In the genomic region with DNA sequence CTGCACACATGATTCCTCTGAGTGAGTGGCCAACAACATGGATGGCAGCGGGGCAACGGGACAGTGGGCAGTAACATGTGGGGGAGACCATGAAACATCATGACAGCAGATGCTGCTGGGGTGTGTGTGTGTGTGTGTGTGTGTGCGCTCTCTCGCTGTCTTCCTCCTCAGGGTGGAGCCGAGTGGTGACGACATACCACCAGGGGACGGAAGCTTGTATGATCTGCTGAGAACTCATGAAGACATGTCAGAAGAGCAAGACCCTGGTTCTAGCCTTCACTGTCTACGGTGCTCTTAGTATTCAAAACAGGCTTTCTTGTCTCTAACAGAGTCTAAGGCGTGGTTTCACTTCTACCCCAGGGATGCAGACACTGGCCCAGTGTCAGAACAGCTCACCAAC, we compare ENCODE assay signal across 12 mouse cellular contexts.
DNase-seq lines count a peak whose midpoint lies in the region; ATAC-seq and TF ChIP-seq lines count a peak whose summit lies in the region.
"Had no signal": no experiment of that assay in that cellular context is flagged by ENCODE, and none has a peak within 500 bp of the region (broad histone marks: within the 10 kb centered on the region; RNA-seq: fewer than 3 reads in every experiment).

No protein-coding gene starts in this region.

- peak overlapping the region; percentile 18; the same call in 1 of the 2 replicates for H3K9ac ChIP-seq in CH12.LX (ENCODE audit: insufficient read depth, low read depth)
- H3K9ac ChIP-seq in liver, embryonic 15.5 days: no peak overlapping the region
- H3K9ac ChIP-seq in forebrain, embryonic 15.5 days (replicated peaks): no peak overlapping the region
- H3K9ac ChIP-seq in forebrain, embryonic 16.5 days (replicated peaks; ENCODE audit: low read depth, low read length): no peak overlapping the region
- H3K9ac ChIP-seq: kidney, embryonic 15.5 days had no signal

- DNase-seq in A20 (ENCODE audit: low read depth, low spot score): peak; percentile 80
- peak; percentile 79 for DNase-seq in CH12.LX (ENCODE audit: extremely low read depth)
- no peak for DNase-seq in embryo, embryonic 10 days (ENCODE audit: low spot score)
- no peak for DNase-seq in urinary bladder, postnatal 36 days (ENCODE audit: low spot score in 2 of 2)
- DNase-seq: embryo, embryonic 11 days; retina, postnatal 1 day had no signal

- peaks cover 10 to 68% of the 10 kb centered on the region in 2 experiments for H3K4me1 ChIP-seq in CH12.LX (ENCODE audit: control insufficient read depth in 1 of 2, insufficient read depth in 2 of 2)
- H3K4me1 ChIP-seq in liver, embryonic 15.5 days (replicated peaks): peaks cover 43% of the 10 kb centered on the region
- peaks cover 17% of the 10 kb centered on the region for H3K4me1 ChIP-seq in small intestine, adult 2 months (ENCODE audit: control insufficient read depth, insufficient read depth, insufficient read length, low read length)
- H3K4me1 ChIP-seq in forebrain, embryonic 15.5 days: 0 out of 2 replicates have a peak, but pooled peaks cover 3% of the 10 kb centered on the region
- H3K4me1 ChIP-seq in forebrain, embryonic 16.5 days (replicated peaks; ENCODE audit: control insufficient read depth, insufficient read depth, low read length): no peaks in the 10 kb centered on the region

- no peaks in the 10 kb centered on the region for H3K9me3 ChIP-seq in CH12.LX (replicated peaks; ENCODE audit: low read length)
- no peaks in the 10 kb centered on the region for H3K9me3 ChIP-seq in liver, embryonic 15.5 days (replicated peaks)
- no peaks in the 10 kb centered on the region for H3K9me3 ChIP-seq in forebrain, embryonic 15.5 days
- H3K9me3 ChIP-seq in forebrain, embryonic 16.5 days (ENCODE audit: control insufficient read depth, low read length): no peaks in the 10 kb centered on the region
- H3K9me3 ChIP-seq: kidney, embryonic 15.5 days had no signal

- no peak for TF ChIP-seq RAD21 in CH12.LX (IDR thresholded peaks at IDR 0.05; ENCODE audit: low read depth, low read length)

- H3K36me3 ChIP-seq in CH12.LX (replicated peaks in 1 of 2; ENCODE audit: control insufficient read depth in 1 of 2, insufficient read depth in 1 of 2, low read length in 1 of 2): peaks cover 0 to 39% of the 10 kb centered on the region in 2 experiments
- 0 out of 2 replicates have a peak, but pooled peaks cover 3% of the 10 kb centered on the region for H3K36me3 ChIP-seq in liver, embryonic 15.5 days (replicated peaks)
- H3K36me3 ChIP-seq in small intestine, adult 2 months (ENCODE audit: control insufficient read depth, insufficient read depth, low read length): no peaks in the 10 kb centered on the region
- 0 out of 2 replicates have a peak, but pooled peaks cover 5% of the 10 kb centered on the region for H3K36me3 ChIP-seq in forebrain, embryonic 15.5 days
- no peaks in the 10 kb centered on the region; the same call in 1 of the 2 replicates for H3K36me3 ChIP-seq in forebrain, embryonic 16.5 days (ENCODE audit: control insufficient read depth, insufficient read depth)

- TF ChIP-seq EP300 in CH12.LX (IDR thresholded peaks at IDR 0.05; ENCODE audit: low read length): no peak

- H3K4me3 ChIP-seq in CH12.LX (replicated peaks in 1 of 3; ENCODE audit: low read depth in 2 of 3, low read length in 2 of 3, poor library complexity in 1 of 3): peak overlapping the region; percentile 49 to 60 (median 54)
- peak overlapping the region; percentile 43 for H3K4me3 ChIP-seq in liver, embryonic 15.5 days (replicated peaks)
- peak overlapping the region; percentile 55 for H3K4me3 ChIP-seq in small intestine, adult 2 months (ENCODE audit: low read depth, low read length)
- H3K4me3 ChIP-seq in forebrain, embryonic 15.5 days: no peak overlapping the region
- no peak overlapping the region for H3K4me3 ChIP-seq in forebrain, embryonic 16.5 days (replicated peaks; ENCODE audit: low read length)
- H3K4me3 ChIP-seq: kidney, embryonic 15.5 days had no signal

- H3K4me2 ChIP-seq in CH12.LX (ENCODE audit: insufficient read depth, low read depth, poor library complexity, severe bottlenecking): peak overlapping the region; percentile 48
- peak overlapping the region; percentile 34 for H3K4me2 ChIP-seq in liver, embryonic 15.5 days
- no peak overlapping the region for H3K4me2 ChIP-seq in forebrain, embryonic 15.5 days (replicated peaks)
- H3K4me2 ChIP-seq in forebrain, embryonic 16.5 days (ENCODE audit: low read length): no peak overlapping the region
- H3K4me2 ChIP-seq: kidney, embryonic 15.5 days had no signal

- H3K79me2 ChIP-seq in CH12.LX (replicated peaks; ENCODE audit: control insufficient read depth, extremely low read depth, insufficient read depth, poor library complexity, severe bottlenecking): no peaks in the 10 kb centered on the region

- in situ Hi-C loops in CH12.LX (cut with MboI; ENCODE audit: low pct_ligation_motif_present, low pct_unique_long_range_greater_than_20kb, low sequenced_read_pairs): no loop called here

- peak; percentile 49 for TF ChIP-seq POLR2A in CH12.LX (IDR thresholded peaks at IDR 0.05; ENCODE audit: low read depth, low read length)
- TF ChIP-seq POLR2A in small intestine, adult 2 months (IDR thresholded peaks at IDR 0.05; ENCODE audit: low read depth, low read length): no peak

- no peaks in the 10 kb centered on the region for H3K27me3 ChIP-seq in CH12.LX (replicated peaks)
- peaks cover 23% of the 10 kb centered on the region for H3K27me3 ChIP-seq in liver, embryonic 15.5 days
- H3K27me3 ChIP-seq in small intestine, adult 2 months (ENCODE audit: control insufficient read depth, insufficient read depth, low read length): no peaks in the 10 kb centered on the region
- H3K27me3 ChIP-seq in forebrain, embryonic 15.5 days: no peaks in the 10 kb centered on the region
- no peaks in the 10 kb centered on the region for H3K27me3 ChIP-seq in forebrain, embryonic 16.5 days (replicated peaks; ENCODE audit: control insufficient read depth, insufficient read depth, low read length)
- H3K27me3 ChIP-seq: kidney, embryonic 15.5 days had no signal

- TF ChIP-seq CTCF in CH12.LX (conservative IDR thresholded peaks at IDR 0.05 in 1 of 2, IDR thresholded peaks at IDR 0.05 in 1 of 2; ENCODE audit: low read depth in 2 of 2, low read length in 2 of 2): no peak
- no peak for TF ChIP-seq CTCF in small intestine, adult 2 months (IDR thresholded peaks at IDR 0.05; ENCODE audit: extremely low read depth, insufficient read length, insufficient replicate concordance, low read depth, low read length)

- 27% methylated on average over 9 of the region's 9 CpGs for WGBS in liver, embryonic 15.5 days (ENCODE audit: insufficient replicate concordance)
- WGBS in small intestine, adult 2 months: 89% methylated on average over 9 of the region's 9 CpGs
- 91% methylated on average over 9 of the region's 9 CpGs for WGBS in forebrain, embryonic 15.5 days
- 96% methylated on average over 9 of the region's 9 CpGs for WGBS in forebrain, embryonic 16.5 days

- ATAC-seq in liver, embryonic 15.5 days (ENCODE audit: insufficient read depth): no peak
- no peak for ATAC-seq in forebrain, embryonic 15.5 days (replicated peaks)
- ATAC-seq in forebrain, embryonic 16.5 days: no peak
- ATAC-seq: midbrain, embryonic 16.5 days had no signal

- dilution Hi-C loops in CH12.LX (cut with MboI; ENCODE audit: extremely low pct_ligation_motif_present, extremely low pct_unique_long_range_greater_than_20kb, low sequenced_read_pairs): no loop called here

- peak overlapping the region; percentile 81 for H3K27ac ChIP-seq in CH12.LX (ENCODE audit: insufficient read depth, low read depth)
- H3K27ac ChIP-seq in liver, embryonic 15.5 days (replicated peaks): peak overlapping the region; percentile 61
- peak overlapping the region; percentile 63 for H3K27ac ChIP-seq in small intestine, adult 2 months (ENCODE audit: insufficient read depth, low read depth, low read length)
- no peak overlapping the region for H3K27ac ChIP-seq in forebrain, embryonic 15.5 days (replicated peaks)
- no peak overlapping the region for H3K27ac ChIP-seq in forebrain, embryonic 16.5 days (ENCODE audit: low read length)
- H3K27ac ChIP-seq: kidney, embryonic 15.5 days had no signal

TF ChIP-seq in CH12.LX, 34 proteins besides CTCF, POLR2A, EP300 and RAD21 (continues in another document):
- TF ChIP-seq ELF1 (IDR thresholded peaks at IDR 0.05; ENCODE audit: low read depth, low read length): peak; percentile 44; the same call in 1 of the 2 replicates
- no peak for TF ChIP-seq UBTF (IDR thresholded peaks at IDR 0.05; ENCODE audit: low read depth, low read length)
- no peak for TF ChIP-seq PAX5 (IDR thresholded peaks at IDR 0.05; ENCODE audit: low read length)
- TF ChIP-seq USF1 (IDR thresholded peaks at IDR 0.05; ENCODE audit: low read depth, low read length): no peak
- no peak for TF ChIP-seq NRF1 (IDR thresholded peaks at IDR 0.05; ENCODE audit: low read depth, low read length)
- TF ChIP-seq CHD2 (IDR thresholded peaks at IDR 0.05; ENCODE audit: low read length): no peak
- TF ChIP-seq TCF12 (IDR thresholded peaks at IDR 0.05; ENCODE audit: low read depth, low read length): 0 out of 2 replicates have a peak, but pooled peaks have one; percentile 7
- no peak for TF ChIP-seq MAFK (IDR thresholded peaks at IDR 0.05; ENCODE audit: insufficient replicate concordance, low read length)
- TF ChIP-seq CHD1 (IDR thresholded peaks at IDR 0.05; ENCODE audit: low read depth, low read length): no peak
- TF ChIP-seq MAZ (IDR thresholded peaks at IDR 0.05; ENCODE audit: low read depth, low read length): no peak
- no peak; the same call in 1 of the 2 replicates for TF ChIP-seq IRF4 (IDR thresholded peaks at IDR 0.05; ENCODE audit: low read depth, low read length)
- TF ChIP-seq RCOR1 (conservative IDR thresholded peaks at IDR 0.05; ENCODE audit: low read depth, low read length): no peak
- no peak for TF ChIP-seq GABPA (IDR thresholded peaks at IDR 0.05; ENCODE audit: insufficient replicate concordance, low read depth, low read length)
- TF ChIP-seq SMC3 (IDR thresholded peaks at IDR 0.05; ENCODE audit: low read depth, low read length): no peak
- no peak for TF ChIP-seq KAT2A (IDR thresholded peaks at IDR 0.05; ENCODE audit: insufficient replicate concordance, low read length)
- TF ChIP-seq USF2 (conservative IDR thresholded peaks at IDR 0.05; ENCODE audit: low read depth, low read length): no peak
- TF ChIP-seq ETS1 (conservative IDR thresholded peaks at IDR 0.05; ENCODE audit: low read depth, low read length): no peak
- TF ChIP-seq HCFC1 (IDR thresholded peaks at IDR 0.05; ENCODE audit: low read depth, low read length): no peak
- TF ChIP-seq NELFE (IDR thresholded peaks at IDR 0.05; ENCODE audit: low read depth, low read length): 0 out of 2 replicates have a peak, but pooled peaks have one; percentile 22
- no peak for TF ChIP-seq ZC3H11A (IDR thresholded peaks at IDR 0.05; ENCODE audit: low read depth, low read length)
- TF ChIP-seq ZNF384 (IDR thresholded peaks at IDR 0.05; ENCODE audit: low read depth, low read length): no peak
- no peak for TF ChIP-seq JUN (IDR thresholded peaks at IDR 0.05; ENCODE audit: insufficient read depth, low read depth, low read length)
- no peak for TF ChIP-seq BHLHE40 (IDR thresholded peaks at IDR 0.05; ENCODE audit: low read depth, low read length)

Comparison
In these comparisons a context has a peak if more than half of its experiments do, and no peak if none do; other contexts are left out.
1. DNase-seq: peak in A20 (single experiment) and CH12.LX (single experiment); none in embryo, embryonic 10 days (single experiment) and urinary bladder, postnatal 36 days (0 of 2).
2. H3K27ac ChIP-seq: peak in CH12.LX (single experiment), liver, embryonic 15.5 days (single experiment) and small intestine, adult 2 months (single experiment); none in forebrain, embryonic 15.5 days (single experiment) and forebrain, embryonic 16.5 days (single experiment).
3. H3K4me2 ChIP-seq: peak in CH12.LX (single experiment) and liver, embryonic 15.5 days (single experiment); none in forebrain, embryonic 15.5 days (single experiment) and forebrain, embryonic 16.5 days (single experiment).
4. H3K4me3 ChIP-seq: peak in CH12.LX (3 of 3), liver, embryonic 15.5 days (single experiment) and small intestine, adult 2 months (single experiment); none in forebrain, embryonic 15.5 days (single experiment) and forebrain, embryonic 16.5 days (single experiment).